Mouse (Mus musculus) regulatory T cell (primary cell): ENCODE measurements around the gene Cyp2j7.
"Not testable (repeated sequence)": the region's sequence is repeated elsewhere in the genome, so short reads cannot be mapped to it uniquely, and the experiment has no call there.

ENCODE experiments used
- in situ Hi-C: fragments of 300-600 bp; cut with MboI, MseI; formaldehyde crosslinking; loops from one replicate; pipeline ENCODE4 v1.15.1; 2025; ENCODE audit warnings: high pct_unique_total_duplicates

The Cyp2j7 gene

DNA sequence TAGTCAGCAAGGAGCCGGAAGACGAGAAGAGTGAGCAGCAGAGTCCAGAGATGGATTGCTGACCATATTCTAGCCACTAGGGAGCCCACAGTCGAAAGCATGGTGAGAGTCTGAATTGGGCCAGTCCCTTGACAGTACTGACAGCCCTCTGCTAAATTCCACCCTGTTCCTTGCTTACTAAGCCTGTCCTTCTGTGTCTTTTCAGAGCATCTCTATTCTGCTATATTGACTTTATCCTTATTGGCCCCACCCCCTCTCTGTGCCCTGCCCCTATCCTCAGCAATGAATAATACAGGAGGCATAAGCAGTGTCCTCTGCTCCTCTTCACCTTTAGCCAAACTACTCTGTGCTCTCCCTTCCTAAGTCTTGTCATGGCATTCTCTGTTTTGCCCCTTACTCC lies at the start of gene Cyp2j7:
Gene Cyp2j7, minus strand, starts transcription at position 101 of the 400 bp plus-strand sequence.
- in situ Hi-C loops: no loop called here

DNA sequence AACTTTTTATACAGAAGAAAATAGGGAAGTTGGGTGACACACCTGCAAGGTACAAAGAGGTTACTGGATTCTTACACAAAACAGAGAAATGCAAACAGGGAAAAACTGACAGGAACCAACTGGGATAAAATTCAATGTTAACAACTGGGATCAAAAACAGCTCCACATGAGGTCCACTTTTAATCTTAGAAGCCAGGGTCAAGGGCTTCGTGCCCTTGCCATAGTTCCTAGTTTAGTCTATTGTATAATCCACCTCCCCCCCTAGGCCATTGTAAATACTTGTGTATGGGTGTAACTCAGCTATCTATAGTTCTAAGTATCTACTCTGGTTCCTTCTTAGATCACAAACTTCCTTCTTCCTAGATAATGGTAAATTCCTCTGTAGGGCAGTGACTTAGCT lies 40.4 kb upstream of the Cyp2j7 start:
- in situ Hi-C loops: not testable (repeated sequence)

DNA sequence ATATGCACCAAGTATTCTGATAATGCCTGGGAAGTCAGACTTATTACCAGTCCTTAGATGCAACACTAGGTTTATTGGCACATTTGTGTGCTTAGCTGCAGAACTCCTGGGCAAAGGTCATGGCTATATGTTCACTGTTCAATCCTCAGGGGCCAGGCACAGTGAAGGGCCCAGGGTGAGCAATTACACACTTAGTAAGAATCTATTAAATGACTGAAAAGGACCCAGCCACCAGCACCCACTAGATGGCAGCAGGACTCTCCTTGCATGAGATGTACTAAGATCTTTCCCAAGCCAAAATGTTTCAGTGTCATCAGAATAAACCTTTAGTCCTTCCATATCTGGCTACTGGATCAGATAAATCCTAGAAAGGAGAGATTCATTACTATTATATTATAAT lies 37.4 kb upstream of the Cyp2j7 start:
- in situ Hi-C loops: no loop called here

DNA sequence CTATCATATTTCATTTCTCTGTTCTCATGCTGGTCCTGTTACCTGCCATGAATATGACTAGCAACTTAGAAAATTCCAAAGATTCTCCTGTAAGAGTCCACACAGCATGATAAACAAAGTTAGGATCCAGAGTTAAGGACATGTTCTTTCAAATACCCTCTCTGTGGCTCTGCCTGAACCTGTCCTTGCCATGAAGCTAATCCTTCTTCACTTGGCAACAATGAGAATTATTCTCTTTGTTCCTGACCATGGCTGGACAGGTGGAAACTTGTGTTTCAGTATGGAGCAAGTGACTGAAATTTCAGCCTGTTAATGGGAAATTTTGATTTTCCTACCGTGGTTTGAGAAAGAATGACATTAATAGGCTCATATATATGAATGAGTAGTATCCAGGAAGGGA lies 39.8 kb downstream of the Cyp2j7 start:
- in situ Hi-C loops: no loop called here

DNA sequence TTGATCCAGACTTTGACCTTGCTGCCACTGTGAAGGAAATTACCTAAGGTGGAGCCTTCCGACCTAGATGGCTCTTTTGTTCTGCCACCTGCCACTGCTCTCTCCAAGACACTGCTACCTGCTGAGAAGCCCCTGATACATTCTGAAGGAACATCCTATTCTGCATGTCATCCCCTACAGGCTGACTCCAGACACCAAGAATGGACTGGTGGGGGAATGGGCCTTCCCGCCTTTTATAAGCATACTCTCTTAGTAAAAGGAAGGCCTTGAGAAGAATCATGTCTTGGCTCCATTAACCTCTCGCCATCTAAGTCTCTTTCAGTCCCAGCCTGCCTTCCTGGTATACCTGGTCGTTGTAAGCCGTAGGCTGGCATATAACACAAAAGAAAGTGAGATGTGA lies 47.1 kb downstream of the Cyp2j7 start:
- in situ Hi-C loops: not testable (repeated sequence)

DNA sequence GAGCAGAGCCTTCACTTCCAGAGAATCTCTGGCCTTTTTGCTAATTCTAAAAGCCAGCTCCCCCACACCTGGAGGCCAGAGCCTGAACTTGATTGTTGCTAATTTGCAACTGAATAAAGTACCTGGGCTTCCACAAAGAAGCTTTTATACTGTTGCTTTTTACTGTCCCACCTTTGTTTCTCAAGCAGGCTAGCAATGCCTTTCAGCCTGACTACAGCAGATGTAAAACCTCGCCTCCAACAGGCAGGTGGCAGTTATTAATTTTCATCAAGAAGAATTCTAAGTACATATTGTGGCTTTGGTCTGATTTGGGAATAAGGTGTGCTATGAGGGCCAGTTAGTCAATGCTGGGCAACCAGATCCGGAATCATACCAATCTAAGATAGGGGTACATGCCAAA lies 47.8 kb downstream of the Cyp2j7 start:
- in situ Hi-C loops: not testable (repeated sequence)

DNA sequence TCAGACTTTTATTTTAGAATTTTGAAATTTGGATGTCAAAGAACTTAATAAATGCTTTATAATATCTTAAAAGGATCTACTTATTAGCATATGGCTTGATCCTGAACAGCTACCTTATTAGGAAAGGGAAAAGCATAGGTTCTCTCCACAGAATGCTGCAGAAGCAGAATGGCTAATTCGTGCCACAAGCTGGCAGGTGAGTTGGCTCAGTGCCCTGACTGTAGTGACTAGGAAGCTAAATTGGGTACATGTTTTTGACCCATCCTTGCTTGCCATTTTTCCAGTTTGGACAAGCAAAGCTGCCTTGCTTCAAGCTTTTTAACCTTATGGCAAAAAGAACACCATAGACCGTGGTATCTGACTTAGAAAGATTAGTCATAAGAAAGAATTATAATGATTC lies 48.3 kb downstream of the Cyp2j7 start:
- in situ Hi-C loops: not testable (repeated sequence)

DNA sequence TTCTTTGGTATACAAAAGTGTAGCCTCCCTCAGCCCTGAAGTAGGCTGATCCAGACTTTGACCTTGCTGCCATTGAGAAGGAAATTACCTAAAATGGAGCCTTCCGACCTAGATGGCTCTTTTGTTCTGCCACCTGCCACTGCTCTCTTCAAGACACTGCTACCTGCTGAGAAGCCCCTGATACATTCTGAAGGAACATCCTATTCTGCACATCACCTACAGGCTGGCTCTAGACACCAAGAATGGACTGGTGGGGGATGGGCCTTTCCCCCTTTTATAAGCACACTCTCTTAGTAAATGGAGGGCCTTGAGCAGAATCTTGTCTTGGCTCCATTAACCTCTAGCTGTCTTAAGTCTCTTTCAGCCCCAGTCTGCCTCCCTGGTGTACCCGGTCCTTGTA lies 51.7 kb downstream of the Cyp2j7 start:
- in situ Hi-C loops: not testable (repeated sequence)

DNA sequence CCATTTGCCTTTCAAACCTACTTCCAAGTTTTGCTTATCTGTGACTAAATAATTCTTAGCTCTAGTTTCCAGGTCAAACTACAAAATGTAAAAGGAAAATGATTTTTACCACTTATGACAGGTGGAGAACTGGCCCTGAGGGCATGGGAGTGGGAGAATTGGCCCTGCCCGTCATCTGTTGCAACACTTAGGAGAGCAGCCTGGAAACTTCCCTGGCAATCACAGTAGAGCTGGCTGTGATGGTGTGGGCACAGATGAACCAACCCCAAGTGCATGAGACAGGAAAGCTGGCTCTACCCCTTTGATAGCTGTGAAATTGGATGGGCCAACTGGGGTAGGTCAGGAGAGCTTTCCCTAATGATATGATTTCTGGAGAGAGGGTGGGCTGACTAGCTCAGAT lies 73.6 kb downstream of the Cyp2j7 start:
- in situ Hi-C loops: no loop called here

DNA sequence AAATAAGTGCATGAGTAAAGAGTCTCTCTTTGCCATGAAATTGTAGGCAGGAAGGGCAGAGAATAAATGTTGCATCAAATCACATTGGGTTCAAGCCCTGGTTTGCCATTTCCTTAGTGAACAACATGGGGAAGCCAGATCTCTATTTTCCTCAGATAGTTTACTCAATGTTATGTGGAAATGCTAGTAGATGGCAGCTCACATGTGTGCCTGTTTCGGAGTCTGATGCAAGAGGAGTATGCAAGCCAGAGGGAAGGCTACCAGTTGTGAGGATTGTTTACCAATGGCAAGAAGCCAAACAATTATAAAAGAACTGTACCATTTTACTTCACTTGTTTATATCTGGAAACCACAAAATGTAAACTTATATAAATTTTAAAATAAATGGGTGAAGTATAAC lies 74.9 kb downstream of the Cyp2j7 start:
- in situ Hi-C loops: no loop called here
